Mouse (Mus musculus) forebrain, embryonic 13.5 days (tissue): Measurements from ENCODE around the gene Arhgap32. TPM values are rescaled to one million over a fixed set of nuclear protein-coding genes. Genes with fewer than 3 reads are reported as not detected.

ENCODE experiments used
- ATAC-seq: fragments of 200-750 bp; cut with Nextera tagmentation; 2 replicates; pipeline ENCODE4 v1.8.0; 2017
- H3K27ac ChIP-seq: fragments of 300-500 bp; sonication (generic); 2 replicates; pipeline ENCODE4 v1.5.1; 2015; ENCODE audit warnings: inconsistent platforms, mild to moderate bottlenecking, moderate library complexity
- H3K27me3 ChIP-seq: fragments of 300-500 bp; sonication (generic); 2 replicates; pipeline ENCODE4 v1.6.1; 2015; ENCODE audit warnings: mild to moderate bottlenecking, inconsistent platforms
- H3K36me3 ChIP-seq: fragments of 300-500 bp; sonication (generic); 2 replicates; pipeline ENCODE4 v1.6.1; 2015; ENCODE audit warnings: mild to moderate bottlenecking, inconsistent platforms; ENCODE audit not compliant: poor library complexity, severe bottlenecking
- H3K4me1 ChIP-seq: fragments of 300-500 bp; sonication (generic); 2 replicates; pipeline ENCODE4 v1.6.1; 2015; ENCODE audit warnings: inconsistent platforms
- H3K4me2 ChIP-seq: fragments of 300-500 bp; sonication (generic); 2 replicates; pipeline ENCODE4 v1.6.1; 2015; ENCODE audit warnings: inconsistent platforms, mild to moderate bottlenecking, moderate library complexity
- H3K4me3 ChIP-seq: fragments of 300-500 bp; sonication (generic); 2 replicates; pipeline ENCODE4 v1.5.1; 2015; ENCODE audit warnings: mild to moderate bottlenecking, inconsistent platforms
- H3K9ac ChIP-seq: fragments of 300-500 bp; sonication (generic); 2 replicates; pipeline ENCODE4 v1.6.1; 2015; ENCODE audit warnings: mild to moderate bottlenecking, inconsistent platforms
- H3K9me3 ChIP-seq: fragments of 300-500 bp; sonication (generic); replicated peaks from 2 replicates; pipeline ENCODE4 v1.6.1; 2016; ENCODE audit warnings: inconsistent platforms
- WGBS: fragments of 180-500 bp; shearing (Covaris S2); methylation state at CpG from one replicate; pipeline ENCODE4 v1.1.7; 2015; 5-methylcytosine and 5-hydroxymethylcytosine counted together
- polyA plus RNA-seq: library from polyadenylated mRNA; unstranded; fragments of >200 nt; fragmentation: Nextera tagmentation; extraction: Ambion mirVana; gene quantifications from 2 replicates; pipeline ENCODE4 v1.2.1, GENCODE M21; 2015

Gene Arhgap32
- polyA plus RNA-seq, 1 experiment from 2014 or later = 7.5 TPM

- ATAC-seq = no peak
- Histone ChIP-seq H3K27ac (no peak overlapping the region), H3K9me3 (no peaks in the 10 kb centered on the region), H3K27me3 (no peaks in the 10 kb centered on the region), H3K4me1 (peaks cover 17% of the 10 kb centered on the region), H3K4me3 (no peak overlapping the region), H3K36me3 (no peaks in the 10 kb centered on the region), H3K4me2 (no peak overlapping the region), H3K9ac (no peak overlapping the region)
- WGBS = 83% methylated on average over 4 of the region's 4 CpGs
Observed at GRCm38 (mm10) chr9:32219400-32219799, 103.5 kb downstream of the Arhgap32 start.

- Histone ChIP-seq H3K9me3 (no peaks in the 10 kb centered on the region), H3K4me3 (no peak overlapping the region), H3K9ac (no peak overlapping the region), H3K36me3 (no peaks in the 10 kb centered on the region), H3K4me1 (peaks cover 21% of the 10 kb centered on the region), H3K4me2 (no peak overlapping the region), H3K27me3 (no peaks in the 10 kb centered on the region), H3K27ac (no peak overlapping the region)
- no peak for ATAC-seq
- WGBS = 78% methylated on average over 4 of the region's 4 CpGs
Observed at GRCm38 (mm10) chr9:32222184-32222583, 106.2 kb downstream of the Arhgap32 start.

GRCm38 (mm10) chr9:32223739-32224529, 108.0 kb downstream of the Arhgap32 start:
- Histone ChIP-seq H3K9ac (no peak overlapping the region), H3K4me3 (no peak overlapping the region), H3K36me3 (no peaks in the 10 kb centered on the region), H3K27ac (no peak overlapping the region), H3K4me1 (peaks cover 21% of the 10 kb centered on the region), H3K4me2 (no peak overlapping the region), H3K27me3 (no peaks in the 10 kb centered on the region), H3K9me3 (no peaks in the 10 kb centered on the region)
- 0 out of 2 replicates have a peak, but pooled peaks have one; percentile 16 for ATAC-seq
- 28% methylated on average over 5 of the region's 5 CpGs for WGBS

GRCm38 (mm10) chr9:32224937-32225336, 109.0 kb downstream of the Arhgap32 start:
- Histone ChIP-seq H3K9ac (no peak overlapping the region), H3K27me3 (no peaks in the 10 kb centered on the region), H3K9me3 (no peaks in the 10 kb centered on the region)

GRCm38 (mm10) chr9:32225584-32225983, 109.6 kb downstream of the Arhgap32 start:
- WGBS = 64% methylated on average over 1 of the region's 1 CpGs
- Histone ChIP-seq H3K27ac (no peak overlapping the region), H3K4me3 (no peak overlapping the region), H3K9ac (no peak overlapping the region), H3K27me3 (no peaks in the 10 kb centered on the region), H3K9me3 (no peaks in the 10 kb centered on the region), H3K36me3 (no peaks in the 10 kb centered on the region), H3K4me2 (no peak overlapping the region), H3K4me1 (peaks cover 21% of the 10 kb centered on the region)
- no peak for ATAC-seq

More at GRCm38 (mm10) chr9:32224937-32225336, 109.0 kb downstream of the Arhgap32 start:
- H3K4me2 ChIP-seq = no peak overlapping the region
- peaks cover 21% of the 10 kb centered on the region for H3K4me1 ChIP-seq
- 68% methylated on average over 4 of the region's 4 CpGs for WGBS
- H3K36me3 ChIP-seq = no peaks in the 10 kb centered on the region
- no peak for ATAC-seq
- no peak overlapping the region for H3K27ac ChIP-seq
- H3K4me3 ChIP-seq = no peak overlapping the region

- Histone ChIP-seq H3K4me3 (no peak overlapping the region), H3K27ac (no peak overlapping the region), H3K36me3 (no peaks in the 10 kb centered on the region), H3K9me3 (no peaks in the 10 kb centered on the region), H3K9ac (no peak overlapping the region), H3K4me2 (no peak overlapping the region), H3K27me3 (no peaks in the 10 kb centered on the region), H3K4me1 (peaks cover 13% of the 10 kb centered on the region)
- ATAC-seq = no peak
- 91% methylated on average over 2 of the region's 2 CpGs for WGBS
Observed at GRCm38 (mm10) chr9:32227034-32227433, 111.1 kb downstream of the Arhgap32 start.

- H3K36me3 ChIP-seq = no peaks in the 10 kb centered on the region
- H3K4me3 ChIP-seq = no peak overlapping the region
- no peak overlapping the region for H3K4me2 ChIP-seq
- H3K4me1 ChIP-seq = no peaks in the 10 kb centered on the region
- no peak overlapping the region for H3K9ac ChIP-seq
- 85% methylated on average over 4 of the region's 4 CpGs for WGBS
- H3K27me3 ChIP-seq = no peaks in the 10 kb centered on the region
- no peak overlapping the region for H3K27ac ChIP-seq
- no peaks in the 10 kb centered on the region for H3K9me3 ChIP-seq
- no peak for ATAC-seq
Observed at GRCm38 (mm10) chr9:32233593-32233992, 117.7 kb downstream of the Arhgap32 start.

- Histone ChIP-seq H3K9me3 (no peaks in the 10 kb centered on the region), H3K27ac (no peak overlapping the region), H3K4me2 (no peak overlapping the region), H3K4me1 (no peaks in the 10 kb centered on the region), H3K4me3 (no peak overlapping the region), H3K9ac (no peak overlapping the region), H3K27me3 (no peaks in the 10 kb centered on the region), H3K36me3 (peaks cover 4% of the 10 kb centered on the region; the same call in 1 of the 2 replicates)
- WGBS = 88% methylated on average over 3 of the region's 3 CpGs
- no peak for ATAC-seq
Observed at GRCm38 (mm10) chr9:32234767-32235489, 119.0 kb downstream of the Arhgap32 start.

- no peak overlapping the region for H3K9ac ChIP-seq
- H3K27me3 ChIP-seq = no peaks in the 10 kb centered on the region
- H3K4me2 ChIP-seq = no peak overlapping the region
- H3K4me1 ChIP-seq = no peaks in the 10 kb centered on the region
- no peak overlapping the region for H3K4me3 ChIP-seq
- H3K9me3 ChIP-seq = no peaks in the 10 kb centered on the region
- H3K27ac ChIP-seq = no peak overlapping the region
- no peak for ATAC-seq
- 76% methylated on average over 10 of the region's 10 CpGs for WGBS
- peaks cover 9% of the 10 kb centered on the region; the same call in 1 of the 2 replicates for H3K36me3 ChIP-seq
Observed at GRCm38 (mm10) chr9:32238899-32239298, 123.0 kb downstream of the Arhgap32 start.

- Histone ChIP-seq H3K4me2 (no peak overlapping the region), H3K27me3 (no peaks in the 10 kb centered on the region), H3K4me3 (no peak overlapping the region)
Observed at GRCm38 (mm10) chr9:32239427-32239826, 123.5 kb downstream of the Arhgap32 start.

GRCm38 (mm10) chr9:32240449-32240848, 124.5 kb downstream of the Arhgap32 start:
- Histone ChIP-seq H3K4me1 (peaks cover 3% of the 10 kb centered on the region; the same call in 1 of the 2 replicates), H3K9ac (no peak overlapping the region), H3K27ac (no peak overlapping the region), H3K4me3 (no peak overlapping the region), H3K27me3 (no peaks in the 10 kb centered on the region), H3K4me2 (no peak overlapping the region), H3K36me3 (peaks cover 9% of the 10 kb centered on the region; the same call in 1 of the 2 replicates), H3K9me3 (no peaks in the 10 kb centered on the region)
- ATAC-seq = no peak
- 95% methylated on average over 5 of the region's 5 CpGs for WGBS

More at GRCm38 (mm10) chr9:32239427-32239826, 123.5 kb downstream of the Arhgap32 start:
- Histone ChIP-seq H3K9ac (no peak overlapping the region), H3K36me3 (peaks cover 9% of the 10 kb centered on the region; the same call in 1 of the 2 replicates), H3K4me1 (no peaks in the 10 kb centered on the region), H3K9me3 (no peaks in the 10 kb centered on the region), H3K27ac (no peak overlapping the region)
- no peak for ATAC-seq
- WGBS = 97% methylated on average over 10 of the region's 10 CpGs

GRCm38 (mm10) chr9:32241637-32242199, 125.8 kb downstream of the Arhgap32 start:
- no peak for ATAC-seq
- H3K4me3 ChIP-seq = no peak overlapping the region
- peaks cover 12% of the 10 kb centered on the region for H3K4me1 ChIP-seq
- no peak overlapping the region for H3K4me2 ChIP-seq
- H3K36me3 ChIP-seq = peaks cover 9% of the 10 kb centered on the region; the same call in 1 of the 2 replicates
- WGBS = 92% methylated on average over 9 of the region's 9 CpGs
- no peak overlapping the region for H3K27ac ChIP-seq
- H3K27me3 ChIP-seq = no peaks in the 10 kb centered on the region
- no peaks in the 10 kb centered on the region for H3K9me3 ChIP-seq
- H3K9ac ChIP-seq = no peak overlapping the region
